Mouse (Mus musculus) neural tube, embryonic 15.5 days (tissue): Measurements from ENCODE around the gene Wdr35. TPM values are rescaled to one million over a fixed set of nuclear protein-coding genes. Genes with fewer than 3 reads are reported as not detected.

Source experiments
- ATAC-seq: fragments of 200-750 bp; cut with Nextera tagmentation; 2 replicates; pipeline ENCODE4 v1.8.0; 2017; ENCODE audit warnings: mild to moderate bottlenecking, moderate TSS enrichment, moderate library complexity; ENCODE audit not compliant: low FRiP score
- H3K27ac ChIP-seq: fragments of 300-500 bp; sonication (generic); replicated peaks from 2 replicates; pipeline ENCODE4 v1.5.1; 2015; ENCODE audit warnings: mild to moderate bottlenecking, inconsistent platforms
- H3K27me3 ChIP-seq: fragments of 300-500 bp; sonication (generic); replicated peaks from 2 replicates; pipeline ENCODE4 v1.6.1; 2015; ENCODE audit warnings: inconsistent platforms
- H3K36me3 ChIP-seq: fragments of 300-500 bp; sonication (generic); 2 replicates; pipeline ENCODE4 v1.6.1; 2015; ENCODE audit warnings: inconsistent platforms
- H3K4me1 ChIP-seq: fragments of 300-500 bp; sonication (generic); 2 replicates; pipeline ENCODE4 v1.6.1; 2015; ENCODE audit warnings: inconsistent platforms
- H3K4me2 ChIP-seq: fragments of 300-500 bp; sonication (generic); 2 replicates; pipeline ENCODE4 v1.6.1; 2015; ENCODE audit warnings: inconsistent platforms, mild to moderate bottlenecking, moderate library complexity
- H3K4me3 ChIP-seq: fragments of 300-500 bp; sonication (generic); replicated peaks from 2 replicates; pipeline ENCODE4 v1.5.1; 2015; ENCODE audit warnings: mild to moderate bottlenecking, inconsistent platforms
- H3K9ac ChIP-seq: fragments of 300-500 bp; sonication (generic); replicated peaks from 2 replicates; pipeline ENCODE4 v1.6.1; 2015; ENCODE audit warnings: mild to moderate bottlenecking, inconsistent platforms
- H3K9me3 ChIP-seq: fragments of 300-500 bp; sonication (generic); replicated peaks from 2 replicates; pipeline ENCODE4 v1.6.1; 2016; ENCODE audit warnings: inconsistent platforms
- WGBS: fragments of 180-500 bp; shearing (Covaris S2); methylation state at CpG from one replicate; pipeline ENCODE4 v1.1.7; 2015; ENCODE audit warnings: mixed read lengths; 5-methylcytosine and 5-hydroxymethylcytosine counted together
- polyA plus RNA-seq: library from polyadenylated mRNA; unstranded; fragments of >200 nt; fragmentation: Nextera tagmentation; extraction: Ambion mirVana; gene quantifications from 2 replicates; pipeline ENCODE4 v1.2.1, GENCODE M21; 2015

Wdr35 gene
- polyA plus RNA-seq, 1 experiment from 2014 or later: 20.6 TPM

GRCm38 (mm10) chr12:8947714-8948464 lies 25.8 kb upstream of the Wdr35 start, which contains the start of gene Matn3:
Matn3 (plus strand) TSS chr12:8947929.
- no peaks in the 10 kb centered on the region for H3K36me3 ChIP-seq
- no peak within 1 kb of the TSS for H3K27ac ChIP-seq
- peak; percentile 76 for ATAC-seq
- no peaks in the 10 kb centered on the region for H3K9me3 ChIP-seq
- H3K27me3 ChIP-seq: no peaks in the 10 kb centered on the region; the same call in 1 of the 2 replicates
- WGBS: under 1% methylated on average over 42 of the region's 42 CpGs
- peak within 1 kb of the TSS; percentile 47 for H3K4me3 ChIP-seq
- H3K4me1 ChIP-seq: peaks cover 10% of the 10 kb centered on the region
- H3K9ac ChIP-seq: peak within 1 kb of the TSS; percentile 59
- peak within 1 kb of the TSS; percentile 98 for H3K4me2 ChIP-seq

- no peaks in the 10 kb centered on the region; the same call in 1 of the 2 replicates for H3K27me3 ChIP-seq
- no peak for ATAC-seq
- H3K4me2 ChIP-seq: no peak overlapping the region
- no peaks in the 10 kb centered on the region for H3K9me3 ChIP-seq
- H3K9ac ChIP-seq: no peak overlapping the region
- 83% methylated on average over 10 of the region's 10 CpGs for WGBS
- peaks cover 3% of the 10 kb centered on the region for H3K4me1 ChIP-seq
- no peak overlapping the region for H3K4me3 ChIP-seq
- no peaks in the 10 kb centered on the region for H3K36me3 ChIP-seq
- no peak overlapping the region for H3K27ac ChIP-seq
Observed at GRCm38 (mm10) chr12:8953136-8953535, 20.6 kb upstream of the Wdr35 start.

GRCm38 (mm10) chr12:8954161-8954561 lies 19.5 kb upstream of the Wdr35 start:
- Histone ChIP-seq H3K9ac (no peak overlapping the region), H3K4me3 (no peak overlapping the region), H3K36me3 (no peaks in the 10 kb centered on the region), H3K27me3 (no peaks in the 10 kb centered on the region), H3K4me1 (no peaks in the 10 kb centered on the region), H3K9me3 (no peaks in the 10 kb centered on the region), H3K4me2 (no peak overlapping the region), H3K27ac (no peak overlapping the region)
- ATAC-seq: no peak
- WGBS: 25% methylated on average over 9 of the region's 9 CpGs

- Histone ChIP-seq H3K4me3 (no peak overlapping the region), H3K4me1 (peaks cover 13% of the 10 kb centered on the region), H3K4me2 (no peak overlapping the region), H3K9me3 (no peaks in the 10 kb centered on the region), H3K9ac (no peak overlapping the region), H3K27ac (no peak overlapping the region), H3K36me3 (no peaks in the 10 kb centered on the region), H3K27me3 (no peaks in the 10 kb centered on the region)
- WGBS: 41% methylated on average over 9 of the region's 9 CpGs
- peak; percentile 63; the same call in 1 of the 2 replicates for ATAC-seq
Observed at GRCm38 (mm10) chr12:8961607-8962316, 11.9 kb upstream of the Wdr35 start.

GRCm38 (mm10) chr12:8969828-8970227 lies 3.9 kb upstream of the Wdr35 start:
- no peaks in the 10 kb centered on the region for H3K36me3 ChIP-seq
- no peaks in the 10 kb centered on the region for H3K27me3 ChIP-seq
- H3K27ac ChIP-seq: no peak overlapping the region
- no peak overlapping the region for H3K4me3 ChIP-seq
- H3K4me2 ChIP-seq: no peak overlapping the region
- ATAC-seq: no peak
- H3K9ac ChIP-seq: no peak overlapping the region
- no peaks in the 10 kb centered on the region for H3K9me3 ChIP-seq
- H3K4me1 ChIP-seq: peaks cover 11% of the 10 kb centered on the region
- WGBS: 50% methylated on average over 9 of the region's 9 CpGs

GRCm38 (mm10) chr12:8975076-8975475 lies 1.4 kb downstream of the Wdr35 start:
- H3K27ac ChIP-seq: no peak overlapping the region
- H3K27me3 ChIP-seq: no peaks in the 10 kb centered on the region
- WGBS: 89% methylated on average over 3 of the region's 3 CpGs
- no peak overlapping the region for H3K4me3 ChIP-seq
- peak overlapping the region; percentile 80 for H3K4me2 ChIP-seq
- ATAC-seq: no peak
- peaks cover 25% of the 10 kb centered on the region for H3K4me1 ChIP-seq
- H3K9ac ChIP-seq: no peak overlapping the region
- no peaks in the 10 kb centered on the region for H3K9me3 ChIP-seq
- peaks cover 11% of the 10 kb centered on the region for H3K36me3 ChIP-seq

GRCm38 (mm10) chr12:8993231-8993630 lies 19.5 kb downstream of the Wdr35 start:
- WGBS: 85% methylated on average over 8 of the region's 8 CpGs
- no peak for ATAC-seq
- peaks cover 11% of the 10 kb centered on the region; the same call in 1 of the 2 replicates for H3K36me3 ChIP-seq

GRCm38 (mm10) chr12:8998318-8998717 lies 24.6 kb downstream of the Wdr35 start:
- H3K4me3 ChIP-seq: no peak overlapping the region
- H3K27ac ChIP-seq: no peak overlapping the region
- no peak for ATAC-seq
- H3K4me2 ChIP-seq: no peak overlapping the region
- no peak overlapping the region for H3K9ac ChIP-seq
- H3K4me1 ChIP-seq: no peaks in the 10 kb centered on the region
- no peaks in the 10 kb centered on the region for H3K27me3 ChIP-seq
- WGBS: 91% methylated on average over 4 of the region's 4 CpGs
- peaks cover 11% of the 10 kb centered on the region; the same call in 1 of the 2 replicates for H3K36me3 ChIP-seq
- H3K9me3 ChIP-seq: no peaks in the 10 kb centered on the region

More at GRCm38 (mm10) chr12:8993231-8993630, 19.5 kb downstream of the Wdr35 start:
- no peak overlapping the region for H3K27ac ChIP-seq
- H3K9me3 ChIP-seq: no peaks in the 10 kb centered on the region
- no peak overlapping the region for H3K4me3 ChIP-seq
- no peak overlapping the region for H3K9ac ChIP-seq
- no peaks in the 10 kb centered on the region for H3K4me1 ChIP-seq
- H3K4me2 ChIP-seq: no peak overlapping the region
- no peaks in the 10 kb centered on the region for H3K27me3 ChIP-seq

GRCm38 (mm10) chr12:9002038-9002648 lies 28.5 kb downstream of the Wdr35 start:
- H3K27ac ChIP-seq: no peak overlapping the region
- H3K4me3 ChIP-seq: no peak overlapping the region
- H3K4me1 ChIP-seq: no peaks in the 10 kb centered on the region
- WGBS: 13% methylated on average over 5 of the region's 5 CpGs
- H3K36me3 ChIP-seq: peaks cover 6% of the 10 kb centered on the region; the same call in 1 of the 2 replicates
- no peaks in the 10 kb centered on the region for H3K9me3 ChIP-seq
- H3K9ac ChIP-seq: no peak overlapping the region
- H3K4me2 ChIP-seq: no peak overlapping the region
- H3K27me3 ChIP-seq: no peaks in the 10 kb centered on the region
- ATAC-seq: peak; percentile 59; the same call in 1 of the 2 replicates

- Histone ChIP-seq H3K9ac (no peak overlapping the region), H3K36me3 (0 out of 2 replicates have a peak, but pooled peaks cover 2% of the 10 kb centered on the region), H3K9me3 (no peaks in the 10 kb centered on the region), H3K27me3 (no peaks in the 10 kb centered on the region), H3K4me2 (no peak overlapping the region), H3K4me3 (no peak overlapping the region), H3K27ac (no peak overlapping the region), H3K4me1 (no peaks in the 10 kb centered on the region)
- 61% methylated on average over 4 of the region's 4 CpGs for WGBS
- no peak for ATAC-seq
Observed at GRCm38 (mm10) chr12:9007146-9007545, 33.5 kb downstream of the Wdr35 start.

- no peak overlapping the region for H3K4me2 ChIP-seq
- H3K4me1 ChIP-seq: no peaks in the 10 kb centered on the region
- no peak overlapping the region for H3K27ac ChIP-seq
- no peaks in the 10 kb centered on the region for H3K27me3 ChIP-seq
- no peak for ATAC-seq
- H3K36me3 ChIP-seq: peaks cover 5% of the 10 kb centered on the region
- no peak overlapping the region for H3K4me3 ChIP-seq
- no peaks in the 10 kb centered on the region for H3K9me3 ChIP-seq
- no peak overlapping the region for H3K9ac ChIP-seq
- WGBS: 93% methylated on average over 6 of the region's 6 CpGs
Observed at GRCm38 (mm10) chr12:9007811-9008210, 34.1 kb downstream of the Wdr35 start.
